Mouse (Mus musculus) layer of hippocampus, postnatal 10 days (tissue): Measurements from ENCODE around the gene Nbeal2. TPM values are rescaled to one million over a fixed set of nuclear protein-coding genes. Genes with fewer than 3 reads are reported as not detected.
"Not testable (repeated sequence)": the region's sequence is repeated elsewhere in the genome, so short reads cannot be mapped to it uniquely, and the experiment has no call there.

Experiments
- DNase-seq, 2 experiments: peaks; one replicate each; pipeline ENCODE4 v3.0.0; 2021; ENCODE audit warnings: low spot score in 2 of 2
- long read RNA-seq: library from polyadenylated mRNA; stranded (forward); transcript quantifications from one replicate; pipeline ENCODE4 v2.0.0, GENCODE M21; 2023
- total RNA-seq, 2 experiments: library from RNA; stranded (reverse); gene quantifications; 2 replicates each; pipeline ENCODE4 v1.2.3; 2021

The Nbeal2 gene
- total RNA-seq = 1 to 10 TPM; 9.1 to 9.8 TPM
- long read RNA-seq, partial matches to known transcripts = 2 of 3 reads
- long read RNA-seq, other reads (novel, unspliced or antisense) = 1 of 3 reads

- peak; percentile 64 to 77 for DNase-seq
These were observed at the start of gene Nbeal2 for GRCm38 (mm10) chr9:110653655-110654461. TSS of gene Nbeal2 (minus strand) at chr9:110654161.

GRCm38 (mm10) chr9:110702848-110703247 is 48.9 kb upstream of the Nbeal2 start:
- DNase-seq = no peak

- no peak for DNase-seq
These were observed 47.4 kb upstream of the Nbeal2 start for GRCm38 (mm10) chr9:110701114-110702032.

- DNase-seq = no peak
These were observed 45.6 kb upstream of the Nbeal2 start for GRCm38 (mm10) chr9:110699574-110699973.

- no peak for DNase-seq
These were observed 43.5 kb upstream of the Nbeal2 start for GRCm38 (mm10) chr9:110697465-110697864.

GRCm38 (mm10) chr9:110696427-110696826 is 42.5 kb upstream of the Nbeal2 start:
- DNase-seq = no peak

- no peak for DNase-seq
These were observed 41.3 kb upstream of the Nbeal2 start for GRCm38 (mm10) chr9:110695165-110695755.

GRCm38 (mm10) chr9:110689261-110689779 is 35.4 kb upstream of the Nbeal2 start:
- no peak for DNase-seq

GRCm38 (mm10) chr9:110687846-110688245 is 33.9 kb upstream of the Nbeal2 start:
- no peak for DNase-seq

- DNase-seq = no peak
These were observed 33.1 kb upstream of the Nbeal2 start for GRCm38 (mm10) chr9:110687061-110687460.

GRCm38 (mm10) chr9:110686472-110686871 is 32.5 kb upstream of the Nbeal2 start:
- DNase-seq = no peak

GRCm38 (mm10) chr9:110685591-110685990 is 31.6 kb upstream of the Nbeal2 start:
- no peak for DNase-seq

- DNase-seq = no peak
These were observed 31.2 kb upstream of the Nbeal2 start for GRCm38 (mm10) chr9:110685187-110685586.

GRCm38 (mm10) chr9:110684100-110684831 is 30.3 kb upstream of the Nbeal2 start:
- DNase-seq = peak; percentile 39 to 51

- no peak for DNase-seq
These were observed 29.7 kb upstream of the Nbeal2 start for GRCm38 (mm10) chr9:110683574-110684099.

- DNase-seq = not testable (repeated sequence)
These were observed 28.7 kb upstream of the Nbeal2 start for GRCm38 (mm10) chr9:110682697-110683096.

GRCm38 (mm10) chr9:110682255-110682654 is 28.3 kb upstream of the Nbeal2 start:
- no peak for DNase-seq

- peak in 1 of 2 experiments; percentile 36 for DNase-seq
These were observed 27.9 kb upstream of the Nbeal2 start for GRCm38 (mm10) chr9:110681817-110682216.

GRCm38 (mm10) chr9:110680736-110681507 is 27.0 kb upstream of the Nbeal2 start:
- no peak for DNase-seq
